8 mouse cellular contexts compared by ENCODE assay signal in genomic region chr6:87810713-87811669, GRCm38 (mm10). TPM values are rescaled to one million over a fixed set of nuclear protein-coding genes. Genes with fewer than 3 reads are reported as not detected.
A peak's percentile ranks its signal among the peaks of the same experiment; 100 is the strongest.
DNase-seq lines count a peak whose midpoint lies in the region; ATAC-seq and TF ChIP-seq lines count a peak whose summit lies in the region.

No protein-coding gene starts in this region.

- peak overlapping the region; percentile 89 for H3K4me2 ChIP-seq in hindbrain, embryonic 15.5 days

- TF ChIP-seq CTCF in G1E (IDR thresholded peaks at IDR 0.05; ENCODE audit: low read depth, low read length) = no peak
- TF ChIP-seq CTCF in gastrocnemius, adult 2 months (IDR thresholded peaks at IDR 0.05) = no peak

- peaks cover 69% of the 10 kb centered on the region for H3K36me3 ChIP-seq in G1E (replicated peaks)
- peaks cover 13% of the 10 kb centered on the region for H3K36me3 ChIP-seq in hindbrain, embryonic 15.5 days

- H3K4me3 ChIP-seq in G1E (ENCODE audit: low read depth, low read length) = peak overlapping the region; percentile 79
- H3K4me3 ChIP-seq in gastrocnemius, adult 2 months = peak overlapping the region; percentile 90
- H3K4me3 ChIP-seq in hindbrain, embryonic 15.5 days = peak overlapping the region; percentile 54

- intact Hi-C loops in gastrocnemius, adult 2 months (cut with DNase I) = loop anchor here (5.0 kb wide), 1 partner anchor 49 kb away; no protein-coding TSS in a partner anchor
- intact Hi-C loops in left cerebral cortex, postnatal 10 days (cut with DNase I) = no loop called here

- no peak for ATAC-seq in G1E (ENCODE audit: extremely low read depth, insufficient number of reproducible peaks, low FRiP score, poor library complexity, severe bottlenecking)
- peak; percentile 75 for ATAC-seq in hindbrain, embryonic 15.5 days (ENCODE audit: low FRiP score, low read depth)
- ATAC-seq in megakaryocyte, adult 5-6 weeks (ENCODE audit: poor library complexity, severe bottlenecking) = peak; percentile 17

- WGBS in hindbrain, embryonic 15.5 days = under 1% methylated on average over 77 of the region's 77 CpGs

- H3K27me3 ChIP-seq in G1E (ENCODE audit: insufficient read depth, low read length) = no peaks in the 10 kb centered on the region
- H3K27me3 ChIP-seq in hindbrain, embryonic 15.5 days = no peaks in the 10 kb centered on the region

- peaks cover 59% of the 10 kb centered on the region for H3K4me1 ChIP-seq in G1E (ENCODE audit: insufficient read depth, low read depth, low read length)
- H3K4me1 ChIP-seq in hindbrain, embryonic 15.5 days (replicated peaks) = peaks cover 25% of the 10 kb centered on the region

- H3K27ac ChIP-seq in gastrocnemius, adult 2 months = peak overlapping the region; percentile 95
- H3K27ac ChIP-seq in hindbrain, embryonic 15.5 days (replicated peaks) = peak overlapping the region; percentile 66

- H3K9me3 ChIP-seq in G1E (replicated peaks) = no peaks in the 10 kb centered on the region
- no peaks in the 10 kb centered on the region for H3K9me3 ChIP-seq in hindbrain, embryonic 15.5 days

- H3K9ac ChIP-seq in hindbrain, embryonic 15.5 days = peak overlapping the region; percentile 72

- peak; percentile 61 for DNase-seq in G1E (ENCODE audit: low spot score)
- peak; percentile 68 for DNase-seq in cerebellum, adult 11-12 months
- DNase-seq in gastrocnemius, adult 2 months = peak; percentile 78
- DNase-seq in left cerebral cortex, postnatal 10 days (ENCODE audit: extremely low spot score in 1 of 2, low spot score in 2 of 2) = peak; percentile 28 to 85
- peak; percentile 64 to 67 for DNase-seq in right cerebral cortex, postnatal 10 days (ENCODE audit: low spot score in 2 of 2)
- peak; percentile 62 for DNase-seq in urinary bladder, postnatal 14 days (ENCODE audit: low spot score)

RNA-seq across cellular contexts. Expression of gene Rab43, which starts 1.0 kb away (rescaled TPM):
- total RNA-seq in G1E (2014; fragmentation: Nextera tagmentation) (20.1 and 34.8 TPM in 2 replicates), G1E (2017) (11.5 and 15.5 TPM in 2 replicates)
- 30.8 and 62.5 TPM in 2 replicates for polyA plus RNA-seq in G1E (2012)
- 1 to 10 TPM; 3.9 to 4.9 TPM for total RNA-seq in gastrocnemius, adult 2 months (2021)
- polyA plus RNA-seq in hindbrain, embryonic 15.5 days (2015; fragmentation: Nextera tagmentation; extraction: Ambion mirVana) = 11.9 and 13.3 TPM in 2 replicates
- 10 to 100 TPM; 17.4 to 17.6 TPM for total RNA-seq in left cerebral cortex, postnatal 10 days (2021)
- total RNA-seq in megakaryocyte, adult 5-6 weeks (2015) = 36.4 and 40.7 TPM in 2 replicates
- total RNA-seq in megakaryocyte, adult 5-6 weeks (2017) = 12.7 and 13.3 TPM in 2 replicates

RNA-seq across cellular contexts. Expression of gene Gm45140, which starts 24.6 kb away (rescaled TPM):
- total RNA-seq in G1E (2014; fragmentation: Nextera tagmentation) (10.5 and 12.1 TPM in 2 replicates), G1E (2017) (17.5 and 19.5 TPM in 2 replicates)
- polyA plus RNA-seq in G1E (2012) = 9.0 and 13.8 TPM in 2 replicates
- total RNA-seq in gastrocnemius, adult 2 months (2021) = 1 to 10 TPM in 1 of 2 experiments, under 1 TPM in 1; 0.45 to 1.7 TPM
- polyA plus RNA-seq in hindbrain, embryonic 15.5 days (2015; fragmentation: Nextera tagmentation; extraction: Ambion mirVana) = 3.4 and 3.8 TPM in 2 replicates
- total RNA-seq in left cerebral cortex, postnatal 10 days (2021) = 1 to 10 TPM; 2.1 to 3.9 TPM
- 2.5 and 6.0 TPM in 2 replicates for total RNA-seq in megakaryocyte, adult 5-6 weeks (2015)
- 25.6 and 28.7 TPM in 2 replicates for total RNA-seq in megakaryocyte, adult 5-6 weeks (2017)

RNA-seq across cellular contexts. Expression of gene Isy1, which starts 27.6 kb away (rescaled TPM):
- total RNA-seq in G1E (2014; fragmentation: Nextera tagmentation) = 46.7 and 53.5 TPM in 2 replicates
- total RNA-seq in G1E (2017) = 62.5 and 65.2 TPM in 2 replicates
- 46.2 and 54.9 TPM in 2 replicates for polyA plus RNA-seq in G1E (2012)
- 10 to 100 TPM; 17.7 to 21.1 TPM for total RNA-seq in gastrocnemius, adult 2 months (2021)
- polyA plus RNA-seq in hindbrain, embryonic 15.5 days (2015; fragmentation: Nextera tagmentation; extraction: Ambion mirVana) = 24.2 and 28.4 TPM in 2 replicates
- 10 to 100 TPM; 29.3 to 31.7 TPM for total RNA-seq in left cerebral cortex, postnatal 10 days (2021)
- 10.2 and 16.7 TPM in 2 replicates for total RNA-seq in megakaryocyte, adult 5-6 weeks (2015)
- 94.0 and 120 TPM in 2 replicates for total RNA-seq in megakaryocyte, adult 5-6 weeks (2017)

RNA-seq across cellular contexts. Expression of gene Gp9, which starts 33.1 kb away (rescaled TPM):
- total RNA-seq in G1E (2014; fragmentation: Nextera tagmentation) (4.7 and 6.4 TPM in 2 replicates), G1E (2017) (1.6 and 2.2 TPM in 2 replicates)
- 6.3 and 9.1 TPM in 2 replicates for polyA plus RNA-seq in G1E (2012)
- total RNA-seq in gastrocnemius, adult 2 months (2021) = not detected
- 0.55 and 0.99 TPM in 2 replicates for polyA plus RNA-seq in hindbrain, embryonic 15.5 days (2015; fragmentation: Nextera tagmentation; extraction: Ambion mirVana)
- under 1 TPM; 0.41 to 0.55 TPM for total RNA-seq in left cerebral cortex, postnatal 10 days (2021)
- total RNA-seq in megakaryocyte, adult 5-6 weeks (2015) = 0.16 and 1.2 TPM in 2 replicates
- 0.59 TPM in 1 of 2 replicates, not detected in the other for total RNA-seq in megakaryocyte, adult 5-6 weeks (2017)

RNA-seq across cellular contexts. Expression of gene Cnbp, which starts 39.9 kb away (rescaled TPM):
- total RNA-seq in G1E (2014; fragmentation: Nextera tagmentation) (679 and 832 TPM in 2 replicates), G1E (2017) (948 and 1,031 TPM in 2 replicates)
- polyA plus RNA-seq in G1E (2012) = 124 and 135 TPM in 2 replicates
- total RNA-seq in gastrocnemius, adult 2 months (2021) = 100 to 1,000 TPM; 475 to 511 TPM
- 516 and 541 TPM in 2 replicates for polyA plus RNA-seq in hindbrain, embryonic 15.5 days (2015; fragmentation: Nextera tagmentation; extraction: Ambion mirVana)
- 100 to 1,000 TPM; 255 TPM for total RNA-seq in left cerebral cortex, postnatal 10 days (2021)
- total RNA-seq in megakaryocyte, adult 5-6 weeks (2015) = 264 and 268 TPM in 2 replicates
- total RNA-seq in megakaryocyte, adult 5-6 weeks (2017) = 389 and 399 TPM in 2 replicates
